Mouse (Mus musculus) retina, postnatal 7 days (tissue): ENCODE measurements around the gene Akap7.

Experiments
- DNase-seq: peaks from one replicate; pipeline ENCODE4 v3.0.0-alpha.2; 2012; ENCODE audit warnings: low read depth, low spot score

The Akap7 gene

GRCm38 (mm10) chr10:25133581-25133980 is 174.1 kb downstream of the Akap7 start:
- no peak for DNase-seq

GRCm38 (mm10) chr10:25128455-25128863 is 179.2 kb downstream of the Akap7 start:
- DNase-seq, result no peak

GRCm38 (mm10) chr10:25126035-25126434 is 181.6 kb downstream of the Akap7 start:
- no peak for DNase-seq

- no peak for DNase-seq
Measured at GRCm38 (mm10) chr10:25120871-25121554, 186.7 kb downstream of the Akap7 start.
